Mouse (Mus musculus) megakaryocyte, embryonic 14.5 days (primary cell): ENCODE measurements around the gene Lrp8.

ENCODE experiments used
- FLI1 ChIP-seq: IDR thresholded peaks from 2 replicates; pipeline ENCODE4 v1.6.1; 2012; ENCODE audit warnings: low read length, inconsistent platforms, mixed read lengths
- GATA1 ChIP-seq: IDR thresholded peaks from 3 replicates; pipeline ENCODE4 v1.6.1; 2012; ENCODE audit warnings: mixed read lengths, low read length, inconsistent platforms, borderline replicate concordance

GRCm38 (mm10) chr4:107758938-107759337, 43.1 kb upstream of the Lrp8 start:
- TF ChIP-seq GATA1 (no peak), FLI1 (no peak)
